Mouse (Mus musculus): Measurements from ENCODE around the gene Mitf. TPM values are rescaled to one million over a fixed set of nuclear protein-coding genes. Genes with fewer than 3 reads are reported as not detected.

The Mitf gene
- polyA plus RNA-seq, 1 experiment, result not detected

DNA sequence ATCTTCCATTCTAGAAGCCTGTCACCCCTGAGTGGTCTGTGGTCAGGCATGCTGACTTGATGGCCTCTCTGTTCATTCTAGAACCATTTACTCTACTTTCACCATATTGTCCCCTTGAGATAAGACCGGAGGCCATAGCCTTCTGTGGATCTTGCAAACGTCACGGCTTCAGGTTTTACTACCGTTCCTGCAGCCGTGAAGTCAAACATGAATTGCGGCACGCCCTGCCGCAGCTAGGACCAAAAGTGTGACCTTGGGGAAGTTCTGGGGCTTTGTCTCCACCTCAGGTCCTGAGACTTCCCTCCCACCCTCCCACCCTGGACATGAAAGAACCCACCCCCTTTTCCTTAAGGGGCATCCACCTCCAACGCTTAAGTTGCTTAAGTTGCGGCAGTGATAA, 149.8 kb downstream of the Mitf start:
- H3K4me3 ChIP-seq (ENCODE audit: insufficient read depth, low read depth, low read length), result no peak overlapping the region
- no peak overlapping the region for H3K27ac ChIP-seq (ENCODE audit: insufficient read depth, low read depth, low read length)
- TF ChIP-seq CTCF (IDR thresholded peaks at IDR 0.05; ENCODE audit: insufficient read depth, low read depth, low read length) (no peak), POLR2A (IDR thresholded peaks at IDR 0.05; ENCODE audit: insufficient read depth, low read depth, low read length) (no peak)
- peaks cover 3% of the 10 kb centered on the region for H3K4me1 ChIP-seq (ENCODE audit: control insufficient read depth, insufficient read depth, low read length)
- 97% methylated on average over 10 of the region's 10 CpGs for WGBS

- H3K4me1 ChIP-seq (ENCODE audit: control insufficient read depth, insufficient read depth, low read length), result no peaks in the 10 kb centered on the region
- no peak for TF ChIP-seq CTCF (IDR thresholded peaks at IDR 0.05; ENCODE audit: insufficient read depth, low read depth, low read length)
- TF ChIP-seq POLR2A (IDR thresholded peaks at IDR 0.05; ENCODE audit: insufficient read depth, low read depth, low read length), result no peak
- H3K4me3 ChIP-seq (ENCODE audit: insufficient read depth, low read depth, low read length), result no peak overlapping the region
- WGBS, result 86% methylated on average over 4 of the region's 4 CpGs
- H3K27ac ChIP-seq (ENCODE audit: insufficient read depth, low read depth, low read length), result no peak overlapping the region
Observed at GRCm38 (mm10) chr6:97958276-97958675, 151.4 kb downstream of the Mitf start.

DNA sequence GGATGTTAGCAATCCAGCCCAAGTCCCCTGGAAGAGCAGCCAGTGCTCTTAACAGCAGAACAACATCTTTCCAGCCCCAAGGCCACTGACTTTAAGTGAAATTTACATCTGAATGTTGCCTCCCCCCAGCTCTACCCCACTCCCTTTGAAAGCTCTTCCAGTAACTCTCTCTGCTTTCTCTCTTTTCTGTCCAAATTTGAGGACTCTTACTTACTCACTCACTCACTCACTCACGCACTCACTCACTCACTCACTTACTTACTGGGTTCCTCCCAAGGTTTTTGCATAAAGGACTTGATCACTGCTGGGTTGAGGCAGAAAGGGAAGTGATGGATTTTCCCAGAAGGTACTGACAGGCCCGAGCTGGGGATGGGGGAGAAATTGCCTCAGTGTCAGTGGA, 154.9 kb downstream of the Mitf start:
- WGBS, result 79% methylated on average over 2 of the region's 2 CpGs
- no peak overlapping the region for H3K4me3 ChIP-seq (ENCODE audit: insufficient read depth, low read depth, low read length)

DNA sequence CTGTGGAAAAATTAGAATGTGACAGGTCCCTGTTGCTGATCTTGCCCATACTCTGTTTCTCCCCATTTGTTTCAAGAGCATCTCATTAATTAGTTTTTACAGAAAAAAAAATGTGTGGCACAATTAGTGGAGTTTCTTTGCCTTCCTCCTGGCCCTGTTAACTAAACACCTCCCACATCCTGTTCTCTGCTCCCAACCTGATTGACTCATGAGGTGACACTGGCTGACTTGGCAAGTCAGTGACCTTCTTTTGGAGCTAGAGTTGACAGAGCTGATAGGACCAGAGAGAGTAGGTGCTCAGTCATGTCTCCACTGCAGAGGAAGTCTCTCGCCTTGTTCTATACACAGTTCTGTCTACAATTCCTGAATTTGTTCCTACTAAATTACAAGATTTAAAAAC, 155.5 kb downstream of the Mitf start:
- no peak overlapping the region for H3K27ac ChIP-seq (ENCODE audit: insufficient read depth, low read depth, low read length)
- 81% methylated on average over 1 of the region's 1 CpGs for WGBS
- H3K4me1 ChIP-seq (ENCODE audit: control insufficient read depth, insufficient read depth, low read length), result no peaks in the 10 kb centered on the region
- no peak overlapping the region for H3K4me3 ChIP-seq (ENCODE audit: insufficient read depth, low read depth, low read length)
- TF ChIP-seq POLR2A (IDR thresholded peaks at IDR 0.05; ENCODE audit: insufficient read depth, low read depth, low read length), result no peak
- TF ChIP-seq CTCF (IDR thresholded peaks at IDR 0.05; ENCODE audit: insufficient read depth, low read depth, low read length), result no peak

More for the DNA sequence above, 154.9 kb downstream of the Mitf start:
- Histone ChIP-seq H3K27ac (ENCODE audit: insufficient read depth, low read depth, low read length) (no peak overlapping the region), H3K4me1 (ENCODE audit: control insufficient read depth, insufficient read depth, low read length) (no peaks in the 10 kb centered on the region)
- no peak for TF ChIP-seq CTCF (IDR thresholded peaks at IDR 0.05; ENCODE audit: insufficient read depth, low read depth, low read length)
- no peak for TF ChIP-seq POLR2A (IDR thresholded peaks at IDR 0.05; ENCODE audit: insufficient read depth, low read depth, low read length)

DNA sequence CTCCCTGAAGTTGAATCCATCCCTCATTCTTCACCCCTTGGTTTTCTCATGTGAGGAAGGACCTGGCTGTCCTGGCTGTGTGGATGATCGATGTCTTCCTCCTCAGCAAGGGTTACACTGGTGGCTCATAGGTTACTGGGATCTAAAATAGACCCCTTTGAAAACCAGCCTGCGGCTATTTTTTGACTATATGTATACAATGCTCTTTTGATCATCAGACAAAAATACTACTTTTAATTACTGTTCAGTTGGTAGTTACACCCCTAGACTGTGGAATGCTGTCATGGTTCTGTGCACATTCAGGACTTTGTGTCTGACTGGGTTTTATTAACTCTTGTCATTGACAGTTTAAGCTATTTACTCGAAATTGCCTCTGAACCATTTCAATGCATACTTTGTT, 157.9 kb downstream of the Mitf start:
- H3K4me1 ChIP-seq (ENCODE audit: control insufficient read depth, insufficient read depth, low read length), result no peaks in the 10 kb centered on the region
- no peak overlapping the region for H3K4me3 ChIP-seq (ENCODE audit: insufficient read depth, low read depth, low read length)
- H3K27ac ChIP-seq (ENCODE audit: insufficient read depth, low read depth, low read length), result no peak overlapping the region
- 52% methylated on average over 3 of the region's 3 CpGs for WGBS
- no peak for TF ChIP-seq CTCF (IDR thresholded peaks at IDR 0.05; ENCODE audit: insufficient read depth, low read depth, low read length)
- TF ChIP-seq POLR2A (IDR thresholded peaks at IDR 0.05; ENCODE audit: insufficient read depth, low read depth, low read length), result no peak

GRCm38 (mm10) chr6:97981668-97982067, 174.8 kb downstream of the Mitf start:
- no peak overlapping the region for H3K4me3 ChIP-seq (ENCODE audit: insufficient read depth, low read depth, low read length)
- H3K4me1 ChIP-seq (ENCODE audit: control insufficient read depth, insufficient read depth, low read length), result no peaks in the 10 kb centered on the region
- no peak for TF ChIP-seq POLR2A (IDR thresholded peaks at IDR 0.05; ENCODE audit: insufficient read depth, low read depth, low read length)
- no peak for TF ChIP-seq CTCF (IDR thresholded peaks at IDR 0.05; ENCODE audit: insufficient read depth, low read depth, low read length)
- H3K27ac ChIP-seq (ENCODE audit: insufficient read depth, low read depth, low read length), result no peak overlapping the region
- 66% methylated on average over 9 of the region's 9 CpGs for WGBS

DNA sequence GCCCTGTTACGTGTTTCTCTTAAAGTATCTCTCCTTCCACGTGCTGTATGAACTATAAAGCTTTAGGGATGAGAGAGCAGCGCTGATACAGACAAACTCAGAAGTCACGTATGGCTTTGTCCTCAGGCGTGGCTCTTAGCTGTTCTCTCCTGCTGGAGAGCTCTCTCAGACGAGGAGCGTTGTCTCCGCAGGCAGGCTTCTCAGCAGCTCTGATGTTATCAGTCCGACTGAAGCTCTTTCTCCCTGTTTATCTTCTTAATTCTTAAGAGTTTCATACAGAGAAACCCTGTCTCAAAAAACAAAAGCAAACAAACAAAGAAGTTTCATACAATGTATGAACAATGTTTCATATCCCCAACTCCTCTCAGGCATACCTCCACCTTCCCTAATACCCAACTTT, 178.8 kb downstream of the Mitf start:
- TF ChIP-seq CTCF (IDR thresholded peaks at IDR 0.05; ENCODE audit: insufficient read depth, low read depth, low read length) (no peak), POLR2A (IDR thresholded peaks at IDR 0.05; ENCODE audit: insufficient read depth, low read depth, low read length) (no peak)
- no peak overlapping the region for H3K27ac ChIP-seq (ENCODE audit: insufficient read depth, low read depth, low read length)
- 74% methylated on average over 9 of the region's 9 CpGs for WGBS
- H3K4me1 ChIP-seq (ENCODE audit: control insufficient read depth, insufficient read depth, low read length), result peaks cover 8% of the 10 kb centered on the region
- H3K4me3 ChIP-seq (ENCODE audit: insufficient read depth, low read depth, low read length), result no peak overlapping the region

- Histone ChIP-seq H3K4me3 (ENCODE audit: insufficient read depth, low read depth, low read length) (no peak overlapping the region), H3K27ac (ENCODE audit: insufficient read depth, low read depth, low read length) (no peak overlapping the region), H3K4me1 (ENCODE audit: control insufficient read depth, insufficient read depth, low read length) (peaks cover 8% of the 10 kb centered on the region)
- 91% methylated on average over 3 of the region's 3 CpGs for WGBS
- no peak for TF ChIP-seq CTCF (IDR thresholded peaks at IDR 0.05; ENCODE audit: insufficient read depth, low read depth, low read length)
- TF ChIP-seq POLR2A (IDR thresholded peaks at IDR 0.05; ENCODE audit: insufficient read depth, low read depth, low read length), result no peak
Observed at GRCm38 (mm10) chr6:97986417-97986816, 179.6 kb downstream of the Mitf start.

DNA sequence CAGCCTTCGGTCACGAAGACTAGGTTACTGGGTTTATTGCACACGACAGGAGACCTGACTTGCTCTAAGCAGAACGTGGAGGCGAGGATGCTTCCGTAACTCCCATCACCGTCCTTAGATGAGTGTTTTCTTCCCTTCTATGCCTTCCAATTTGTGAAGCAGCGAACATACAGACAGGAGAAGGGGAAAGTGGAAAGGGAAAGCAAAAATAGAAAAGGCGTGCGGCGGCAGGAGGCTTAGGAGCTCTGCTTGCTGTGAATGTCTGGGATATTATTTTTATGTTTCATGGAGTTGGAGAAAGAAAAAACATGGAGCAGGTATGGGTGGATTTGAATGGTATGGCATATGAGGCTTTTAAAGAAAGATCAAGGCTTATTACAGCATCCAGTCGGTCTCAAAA, 186.7 kb downstream of the Mitf start:
- TF ChIP-seq CTCF (IDR thresholded peaks at IDR 0.05; ENCODE audit: insufficient read depth, low read depth, low read length) (no peak), POLR2A (IDR thresholded peaks at IDR 0.05; ENCODE audit: insufficient read depth, low read depth, low read length) (no peak)
- Histone ChIP-seq H3K4me3 (ENCODE audit: insufficient read depth, low read depth, low read length) (no peak overlapping the region), H3K4me1 (ENCODE audit: control insufficient read depth, insufficient read depth, low read length) (peaks cover 14% of the 10 kb centered on the region), H3K27ac (ENCODE audit: insufficient read depth, low read depth, low read length) (no peak overlapping the region)
- 79% methylated on average over 12 of the region's 12 CpGs for WGBS
